Mouse (Mus musculus) MEL (cell line): ENCODE measurements around the gene Apopt1.

Experiments used
- E2F4 ChIP-seq: IDR thresholded peaks from 2 replicates; pipeline ENCODE4 v1.6.1; 2011; ENCODE audit warnings: low read depth, low read length, improper control_type of control experiment, borderline replicate concordance
- ETS1 ChIP-seq: IDR thresholded peaks from 2 replicates; pipeline ENCODE4 v1.6.1; 2012; ENCODE audit warnings: low read depth, mild to moderate bottlenecking, inconsistent platforms, low read length, improper control_type of control experiment, moderate library complexity
- MAFK ChIP-seq: IDR thresholded peaks from 2 replicates; pipeline ENCODE4 v1.6.1; 2011; ENCODE audit warnings: low read depth, mild to moderate bottlenecking, low read length, improper control_type of control experiment, borderline replicate concordance

GRCm38 (mm10) chr12:111756698-111757082, 43.6 kb downstream of the Apopt1 start:
- no peak for TF ChIP-seq MAFK
- no peak for TF ChIP-seq E2F4
- no peak for TF ChIP-seq ETS1
